Mouse (Mus musculus) ES-E14 (cell line): Measurements from ENCODE around the gene Filip1. TPM values are rescaled to one million over a fixed set of nuclear protein-coding genes. Genes with fewer than 3 reads are reported as not detected.

Experiments
- DNase-seq: peaks from one replicate; pipeline ENCODE4 v3.0.0-alpha.2; 2013; ENCODE audit warnings: low read depth, low spot score
- H3K27ac ChIP-seq: 2 replicates; pipeline ENCODE4 v1.5.1; 2012; ENCODE audit warnings: low read depth, mild to moderate bottlenecking, low read length, moderate library complexity, mixed read lengths; ENCODE audit not compliant: poor library complexity, insufficient read depth, severe bottlenecking
- H3K36me3 ChIP-seq: 2 replicates; pipeline ENCODE4 v1.6.1; 2012; ENCODE audit warnings: mild to moderate bottlenecking, low read length, moderate library complexity, mixed read lengths; ENCODE audit not compliant: control insufficient read depth, poor library complexity, insufficient read depth, severe bottlenecking
- H3K4me1 ChIP-seq, 2 experiments: fragments of 150-350 bp in 1 of 2; sonication (generic) in 1 of 2; 2 replicates each; pipeline ENCODE4 v1.6.1; 2012; ENCODE audit warnings: low read length in 2 of 2, mild to moderate bottlenecking in 1 of 2, mixed read lengths in 1 of 2; ENCODE audit not compliant: control insufficient read depth in 2 of 2, insufficient read depth in 2 of 2, poor library complexity in 1 of 2
- H3K4me3 ChIP-seq, 2 experiments: fragments of 150-350 bp in 1 of 2; sonication (generic) in 1 of 2; 2 replicates each; pipeline ENCODE4 v1.5.1; 2012; ENCODE audit warnings: low read length in 2 of 2, low read depth in 1 of 2, mild to moderate bottlenecking in 1 of 2, mixed read lengths in 1 of 2; ENCODE audit not compliant: insufficient read depth in 1 of 2, poor library complexity in 1 of 2, severe bottlenecking in 1 of 2
- H3K9ac ChIP-seq: 2 replicates; pipeline ENCODE4 v1.6.1; 2012; ENCODE audit warnings: low read depth, mild to moderate bottlenecking, low read length, mixed read lengths; ENCODE audit not compliant: poor library complexity, insufficient read depth, severe bottlenecking
- H3K9me3 ChIP-seq: fragments of 150-350 bp; sonication (generic); 2 replicates; pipeline ENCODE4 v1.6.1; 2012; ENCODE audit warnings: low read depth, mild to moderate bottlenecking, low read length; ENCODE audit not compliant: control insufficient read depth, insufficient read depth
- CHD2 ChIP-seq: IDR thresholded peaks from 2 replicates; pipeline ENCODE4 v1.6.1; 2014; ENCODE audit warnings: mild to moderate bottlenecking, low read depth, low read length, inconsistent platforms
- HCFC1 ChIP-seq: IDR thresholded peaks from 2 replicates; pipeline ENCODE4 v1.6.1; 2012; ENCODE audit warnings: low read length, inconsistent platforms, borderline replicate concordance; ENCODE audit not compliant: insufficient read depth
- MAFK ChIP-seq: IDR thresholded peaks from 2 replicates; pipeline ENCODE4 v1.6.1; 2014; ENCODE audit warnings: mild to moderate bottlenecking, low read depth, low read length, inconsistent platforms; ENCODE audit not compliant: insufficient read depth
- ZC3H11A ChIP-seq: IDR thresholded peaks from 2 replicates; pipeline ENCODE4 v1.6.1; 2012; ENCODE audit warnings: low read depth, mild to moderate bottlenecking, inconsistent platforms, low read length, borderline replicate concordance
- ZNF384 ChIP-seq: IDR thresholded peaks from 2 replicates; pipeline ENCODE4 v1.6.1; 2012; ENCODE audit warnings: low read depth, low read length, inconsistent platforms
- in situ Hi-C, 2 experiments: fragments of 600-800 bp; cut with MboI; formaldehyde crosslinking; loops; one replicate each; pipeline ENCODE4 v1.15.1; 2025; ENCODE audit warnings: low sequenced_read_pairs in 2 of 2, inconsistent platforms in 1 of 2; ENCODE audit not compliant: unreplicated experiment in 2 of 2
- total RNA-seq: library from RNA; depleted of rRNA; stranded (reverse); fragments of 300-350 nt; gene quantifications from 2 replicates; pipeline ENCODE4 v1.2.3, GENCODE M21; 2012

Filip1 gene
- total RNA-seq, 1 experiment = 0.09 TPM

GRCm38 (mm10) chr9:79847099-79847498 is 165.6 kb downstream of the Filip1 start:
- no peak for DNase-seq
- in situ Hi-C loops = no loop called here
- H3K4me3 ChIP-seq = no peak overlapping the region
- H3K9me3 ChIP-seq = no peaks in the 10 kb centered on the region
- TF ChIP-seq MAFK = no peak
- no peak for TF ChIP-seq HCFC1
- no peak for TF ChIP-seq ZNF384
- TF ChIP-seq ZC3H11A = no peak
- no peak for TF ChIP-seq CHD2
- H3K4me1 ChIP-seq = no peaks in the 10 kb centered on the region
- no peak overlapping the region for H3K9ac ChIP-seq
- H3K27ac ChIP-seq = no peak overlapping the region
- no peaks in the 10 kb centered on the region for H3K36me3 ChIP-seq

DNA sequence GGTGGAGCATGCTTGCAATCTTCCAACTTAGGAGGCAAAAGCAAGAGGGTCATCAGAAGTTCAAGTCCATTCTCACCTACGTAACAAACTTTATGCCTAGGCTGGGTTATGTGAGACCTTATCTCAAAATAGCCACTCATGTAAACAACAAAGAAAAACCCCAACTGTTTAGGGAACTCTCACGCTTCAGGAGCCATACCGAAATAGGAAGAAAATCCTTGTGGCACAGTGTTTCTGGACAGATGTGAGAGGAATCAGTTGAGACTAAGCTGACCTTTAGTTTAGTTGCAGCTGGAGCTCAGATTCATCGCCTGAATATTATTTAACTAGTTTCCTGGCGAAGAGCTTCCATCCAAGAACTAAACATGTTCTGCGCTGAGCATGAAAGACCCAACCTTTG is 170.0 kb downstream of the Filip1 start:
- no peak overlapping the region for H3K9ac ChIP-seq
- H3K27ac ChIP-seq = no peak overlapping the region
- in situ Hi-C loops = no loop called here

GRCm38 (mm10) chr9:79842028-79842427 is 170.6 kb downstream of the Filip1 start:
- no peak overlapping the region for H3K27ac ChIP-seq
- no peak for DNase-seq
- no peak overlapping the region for H3K4me3 ChIP-seq
- H3K9me3 ChIP-seq = no peaks in the 10 kb centered on the region
- TF ChIP-seq CHD2 (no peak), ZNF384 (no peak), HCFC1 (no peak), MAFK (no peak), ZC3H11A (no peak)
- H3K4me1 ChIP-seq = no peaks in the 10 kb centered on the region
- H3K36me3 ChIP-seq = no peaks in the 10 kb centered on the region
- no peak overlapping the region for H3K9ac ChIP-seq
- in situ Hi-C loops = no loop called here

More for the DNA sequence above, 170.0 kb downstream of the Filip1 start:
- Histone ChIP-seq H3K4me3 (no peak overlapping the region), H3K9me3 (no peaks in the 10 kb centered on the region), H3K36me3 (no peaks in the 10 kb centered on the region), H3K4me1 (no peaks in the 10 kb centered on the region)
- DNase-seq = no peak
- TF ChIP-seq HCFC1 (no peak), ZC3H11A (no peak), ZNF384 (no peak), CHD2 (no peak), MAFK (no peak)

DNA sequence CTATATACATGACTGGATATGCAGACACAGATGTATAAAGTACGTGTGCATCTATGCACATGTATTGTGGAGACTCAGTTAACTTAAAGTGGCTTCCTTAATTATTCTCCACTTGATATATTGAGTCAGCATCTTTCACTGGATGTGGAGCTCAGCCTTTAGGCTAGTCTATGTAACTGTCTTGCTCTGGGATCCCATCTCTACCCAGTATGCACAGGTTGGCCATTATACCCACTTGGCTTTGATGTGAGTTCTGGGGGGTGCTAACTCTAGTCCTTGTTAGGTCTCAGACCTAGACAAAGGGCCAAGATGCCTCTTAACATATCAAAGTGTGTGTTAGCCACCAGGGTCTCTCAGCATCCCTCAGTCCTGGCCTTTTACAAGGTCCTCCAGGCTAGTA is 181.4 kb downstream of the Filip1 start:
- in situ Hi-C loops = no loop called here
- Histone ChIP-seq H3K4me1 (0 out of 4 replicates have a peak, but pooled peaks cover 0 to 2% of the 10 kb centered on the region in 2 experiments), H3K27ac (no peak overlapping the region)

DNA sequence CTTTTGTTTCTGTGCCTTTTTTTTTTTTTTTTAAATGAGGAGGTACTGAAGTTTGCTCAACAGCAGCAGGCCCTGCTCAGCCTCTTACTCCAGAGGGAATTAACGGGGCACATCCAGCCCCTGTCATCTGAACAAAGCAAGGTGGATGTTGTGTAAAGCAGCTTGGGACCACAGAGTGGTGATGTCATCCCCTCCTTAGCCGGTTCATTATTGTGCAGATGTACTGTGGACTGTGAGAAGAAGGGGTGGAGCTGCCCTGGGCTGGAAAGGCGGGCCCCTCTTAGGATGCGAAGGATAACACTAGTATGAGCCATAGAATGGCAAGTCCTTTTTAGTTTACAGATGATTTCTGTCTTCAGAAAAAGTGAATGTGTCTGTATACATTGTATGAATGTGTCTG is 181.8 kb downstream of the Filip1 start:
- TF ChIP-seq ZNF384 (peak; percentile 66), CHD2 (no peak), HCFC1 (no peak), MAFK (no peak), ZC3H11A (no peak)
- in situ Hi-C loops = no loop called here
- no peak overlapping the region for H3K9ac ChIP-seq
- DNase-seq = peak; percentile 59
- H3K27ac ChIP-seq = no peak overlapping the region
- no peak overlapping the region for H3K4me3 ChIP-seq
- H3K4me1 ChIP-seq = 0 out of 4 replicates have a peak, but pooled peaks cover 0 to 2% of the 10 kb centered on the region in 2 experiments
- H3K9me3 ChIP-seq = no peaks in the 10 kb centered on the region
- no peaks in the 10 kb centered on the region for H3K36me3 ChIP-seq

More for the DNA sequence above, 181.4 kb downstream of the Filip1 start:
- TF ChIP-seq ZNF384 = no peak
- TF ChIP-seq HCFC1 = no peak
- no peak for TF ChIP-seq MAFK
- TF ChIP-seq CHD2 = no peak
- TF ChIP-seq ZC3H11A = no peak
- DNase-seq = no peak
- no peaks in the 10 kb centered on the region for H3K9me3 ChIP-seq
- no peak overlapping the region for H3K4me3 ChIP-seq
- H3K9ac ChIP-seq = no peak overlapping the region
- no peaks in the 10 kb centered on the region for H3K36me3 ChIP-seq
